Mouse (Mus musculus) midbrain, embryonic 14.5 days (tissue): ENCODE data around the gene Rab3gap1. TPM values are rescaled to one million over a fixed set of nuclear protein-coding genes. Genes with fewer than 3 reads are reported as not detected.
A peak's percentile ranks its signal among the peaks of the same experiment; 100 is the strongest.

Experiments
- ATAC-seq: fragments of 200-750 bp; cut with Nextera tagmentation; 2 replicates; pipeline ENCODE4 v1.8.0; 2017; ENCODE audit warnings: moderate number of reproducible peaks, moderate library complexity; ENCODE audit not compliant: low FRiP score, low TSS enrichment
- DNase-seq: peaks from one replicate; pipeline ENCODE4 v3.0.0-alpha.2; 2015
- H3K27ac ChIP-seq: fragments of 300-500 bp; sonication (generic); replicated peaks from 2 replicates; pipeline ENCODE4 v1.5.1; 2014; ENCODE audit warnings: mild to moderate bottlenecking, low read depth, low read length, moderate library complexity
- H3K27me3 ChIP-seq: fragments of 300-500 bp; sonication (generic); 2 replicates; pipeline ENCODE4 v1.6.1; 2014; ENCODE audit warnings: low read length, control low read depth, mixed read lengths; ENCODE audit not compliant: control insufficient read depth, insufficient read depth
- H3K36me3 ChIP-seq: fragments of 300-500 bp; sonication (generic); 2 replicates; pipeline ENCODE4 v1.6.1; 2014; ENCODE audit warnings: low read length, control low read depth; ENCODE audit not compliant: control insufficient read depth, insufficient read depth
- H3K4me1 ChIP-seq: fragments of 300-500 bp; sonication (generic); 2 replicates; pipeline ENCODE4 v1.6.1; 2014; ENCODE audit warnings: mild to moderate bottlenecking, antibody characterized with exemption, low read length, control low read depth; ENCODE audit not compliant: control insufficient read depth, insufficient read depth
- H3K4me2 ChIP-seq: fragments of 300-500 bp; sonication (generic); 2 replicates; pipeline ENCODE4 v1.6.1; 2014; ENCODE audit warnings: mild to moderate bottlenecking, low read length, moderate library complexity
- H3K4me3 ChIP-seq: fragments of 300-500 bp; sonication (generic); replicated peaks from 2 replicates; pipeline ENCODE4 v1.5.1; 2014; ENCODE audit warnings: low read depth, low read length
- H3K9ac ChIP-seq: fragments of 300-500 bp; sonication (generic); replicated peaks from 2 replicates; pipeline ENCODE4 v1.6.1; 2014; ENCODE audit warnings: mild to moderate bottlenecking, low read length, moderate library complexity
- H3K9me3 ChIP-seq: fragments of 300-500 bp; sonication (generic); 2 replicates; pipeline ENCODE4 v1.6.1; 2016; ENCODE audit warnings: low read length, control low read depth, mixed read lengths; ENCODE audit not compliant: control insufficient read depth
- WGBS: fragments of 180-500 bp; shearing (Covaris S2); extraction: QIAGEN DNeasy Blood & Tissue Kit; methylation state at CpG from one replicate; pipeline ENCODE4 v1.1.7; 2014; 5-methylcytosine and 5-hydroxymethylcytosine counted together
- polyA plus RNA-seq: library from polyadenylated mRNA; unstranded; fragments of >200 nt; fragmentation: Nextera tagmentation; extraction: Ambion mirVana; gene quantifications from 2 replicates; pipeline ENCODE4 v1.2.1, GENCODE M21; 2014

The Rab3gap1 gene
- polyA plus RNA-seq, 1 experiment from 2014 or later, result 25.8 TPM

DNA sequence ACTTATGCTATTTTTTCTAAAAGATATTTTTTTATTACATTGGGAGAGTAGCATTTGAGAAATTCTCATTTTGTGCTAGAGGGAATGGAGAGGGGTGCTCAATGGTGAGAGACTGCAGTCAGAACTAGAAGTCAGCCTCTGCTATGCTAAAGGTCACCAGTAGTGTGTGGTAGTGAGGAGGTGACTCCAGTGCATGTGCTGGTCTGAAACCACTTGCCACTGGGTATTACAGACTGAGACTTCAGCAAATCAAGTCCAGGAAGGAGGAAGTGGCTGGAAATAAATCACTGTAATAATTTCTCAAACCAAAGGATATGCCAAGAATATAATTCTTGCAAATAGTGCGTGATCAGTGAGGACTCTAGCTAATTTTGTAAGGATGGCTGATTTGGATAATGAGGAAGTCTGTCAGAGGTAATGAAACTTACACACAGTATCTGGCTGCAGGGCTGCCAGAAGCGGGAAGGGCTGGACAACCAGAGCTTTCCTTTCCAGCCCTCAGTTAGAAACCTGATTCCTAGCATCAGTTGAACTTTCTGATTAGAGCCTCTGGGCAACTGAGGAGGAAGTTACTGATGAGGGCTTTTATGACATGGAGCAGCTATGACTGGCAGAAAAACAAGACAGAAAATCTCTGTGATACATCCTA, 112.5 kb downstream of the Rab3gap1 start:
- 86% methylated on average over 2 of the region's 2 CpGs for WGBS
- DNase-seq (no peak), ATAC-seq (no peak)
- Histone ChIP-seq H3K4me1 (no peaks in the 10 kb centered on the region), H3K36me3 (no peaks in the 10 kb centered on the region), H3K9ac (no peak overlapping the region), H3K27me3 (no peaks in the 10 kb centered on the region), H3K4me3 (no peak overlapping the region), H3K9me3 (no peaks in the 10 kb centered on the region), H3K4me2 (no peak overlapping the region), H3K27ac (no peak overlapping the region)

- ATAC-seq (no peak), DNase-seq (no peak)
- Histone ChIP-seq H3K9ac (no peak overlapping the region), H3K4me1 (no peaks in the 10 kb centered on the region), H3K4me3 (no peak overlapping the region), H3K4me2 (no peak overlapping the region), H3K36me3 (no peaks in the 10 kb centered on the region), H3K9me3 (no peaks in the 10 kb centered on the region), H3K27ac (no peak overlapping the region), H3K27me3 (no peaks in the 10 kb centered on the region)
- 88% methylated on average over 3 of the region's 3 CpGs for WGBS
Observed at GRCm38 (mm10) chr1:127982268-127982667, 113.7 kb downstream of the Rab3gap1 start.

DNA sequence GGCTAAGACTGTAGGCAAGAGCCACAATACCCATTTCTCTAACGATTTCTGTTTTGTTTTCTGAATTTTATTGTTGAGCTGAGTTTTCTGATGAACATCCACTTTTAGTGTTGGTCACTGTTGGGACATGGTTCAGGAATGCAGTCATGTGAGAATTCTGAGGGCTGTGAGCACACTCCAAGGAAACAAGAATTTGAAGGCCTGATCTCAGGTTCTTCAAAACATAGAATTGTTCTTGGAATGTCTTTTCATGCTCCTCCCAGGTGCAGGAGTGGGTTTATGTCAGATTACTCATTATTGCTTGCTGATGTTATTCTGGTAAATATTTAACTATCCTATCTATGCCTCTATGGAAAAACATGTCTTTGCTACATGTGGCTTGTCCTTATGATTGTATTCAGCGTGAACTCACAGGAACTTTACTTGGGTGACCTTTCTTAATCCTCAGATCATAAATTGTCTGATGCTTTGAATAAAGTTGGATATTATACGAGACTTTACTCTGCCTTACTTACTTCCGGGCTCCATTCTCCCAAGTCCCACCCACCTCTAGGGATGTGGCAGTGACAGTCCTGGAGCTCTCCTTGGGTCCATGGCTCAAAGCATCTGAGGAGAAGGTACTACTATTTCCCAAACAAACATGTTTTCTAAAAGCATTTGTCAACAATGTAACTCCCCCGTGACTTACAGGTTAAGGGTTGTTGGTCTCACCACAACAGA, 114.9 kb downstream of the Rab3gap1 start:
- Histone ChIP-seq H3K4me1 (no peaks in the 10 kb centered on the region), H3K4me3 (no peak overlapping the region), H3K4me2 (no peak overlapping the region), H3K9ac (no peak overlapping the region), H3K27me3 (no peaks in the 10 kb centered on the region), H3K9me3 (no peaks in the 10 kb centered on the region), H3K36me3 (no peaks in the 10 kb centered on the region), H3K27ac (no peak overlapping the region)
- DNase-seq (no peak), ATAC-seq (no peak)
- 96% methylated on average over 5 of the region's 5 CpGs for WGBS

- H3K27me3 ChIP-seq, result no peaks in the 10 kb centered on the region
- ATAC-seq (no peak), DNase-seq (no peak)
- no peak overlapping the region for H3K4me3 ChIP-seq
- no peak overlapping the region for H3K27ac ChIP-seq
- no peak overlapping the region for H3K4me2 ChIP-seq
- 44% methylated on average over 3 of the region's 3 CpGs for WGBS
- 0 out of 2 replicates have a peak, but pooled peaks cover 2% of the 10 kb centered on the region for H3K4me1 ChIP-seq
- H3K9me3 ChIP-seq, result no peaks in the 10 kb centered on the region
- no peak overlapping the region for H3K9ac ChIP-seq
- no peaks in the 10 kb centered on the region for H3K36me3 ChIP-seq
Observed at GRCm38 (mm10) chr1:127985391-127985790, 116.8 kb downstream of the Rab3gap1 start.

GRCm38 (mm10) chr1:127988246-127988645, 119.7 kb downstream of the Rab3gap1 start:
- 0 out of 2 replicates have a peak, but pooled peaks cover 4% of the 10 kb centered on the region for H3K4me1 ChIP-seq
- H3K4me2 ChIP-seq, result no peak overlapping the region
- DNase-seq (no peak), ATAC-seq (no peak)
- no peaks in the 10 kb centered on the region for H3K36me3 ChIP-seq
- no peak overlapping the region for H3K27ac ChIP-seq
- no peak overlapping the region for H3K9ac ChIP-seq
- WGBS, result 85% methylated on average over 3 of the region's 3 CpGs
- no peak overlapping the region for H3K4me3 ChIP-seq
- H3K9me3 ChIP-seq, result no peaks in the 10 kb centered on the region
- no peaks in the 10 kb centered on the region for H3K27me3 ChIP-seq

- Histone ChIP-seq H3K4me3 (no peak overlapping the region), H3K9ac (no peak overlapping the region), H3K9me3 (no peaks in the 10 kb centered on the region), H3K27ac (no peak overlapping the region; the same call in 1 of the 2 replicates), H3K4me1 (0 out of 2 replicates have a peak, but pooled peaks cover 4% of the 10 kb centered on the region), H3K4me2 (no peak overlapping the region), H3K27me3 (no peaks in the 10 kb centered on the region), H3K36me3 (no peaks in the 10 kb centered on the region)
- WGBS, result 77% methylated on average over 4 of the region's 4 CpGs
- DNase-seq, result no peak
- no peak for ATAC-seq
Observed at GRCm38 (mm10) chr1:127989387-127989786, 120.8 kb downstream of the Rab3gap1 start.

GRCm38 (mm10) chr1:127989876-127990731, 121.5 kb downstream of the Rab3gap1 start:
- Histone ChIP-seq H3K27ac (peak overlapping the region; percentile 43), H3K27me3 (no peaks in the 10 kb centered on the region), H3K9ac (no peak overlapping the region), H3K4me1 (0 out of 2 replicates have a peak, but pooled peaks cover 4% of the 10 kb centered on the region), H3K4me3 (no peak overlapping the region), H3K4me2 (no peak overlapping the region), H3K36me3 (no peaks in the 10 kb centered on the region), H3K9me3 (no peaks in the 10 kb centered on the region)
- ATAC-seq, result peak; percentile 48; the same call in 1 of the 2 replicates
- DNase-seq, result peak; percentile 62
- 38% methylated on average over 9 of the region's 9 CpGs for WGBS
